Mouse (Mus musculus) liver, embryonic 15.5 days (tissue): ENCODE results near the gene Elovl6. TPM values are rescaled to one million over a fixed set of nuclear protein-coding genes. Genes with fewer than 3 reads are reported as not detected.

ENCODE experiments used
- microRNA-seq: library from miRNA; unstranded; fragments of <30 nt; microRNA quantifications from one replicate; pipeline ENCODE4, GENCODE M21; 2016
- polyA plus RNA-seq: library from polyadenylated mRNA; unstranded; fragments of >200 nt; fragmentation: Nextera tagmentation; extraction: Ambion mirVana; gene quantifications from 2 replicates; pipeline ENCODE4 v1.2.1, GENCODE M21; 2015

Elovl6 gene
- polyA plus RNA-seq, 1 experiment from 2014 or later = 10.3 TPM

Small RNAs within 50 kb of the gene (microRNA-seq; reads per million reads assigned to microRNA genes)
- not detected for gene Gm24515

Other genes with a start within 250 kb of the Elovl6 start
- 4.0 and 4.2 TPM in 2 replicates for gene Enpep, start 199.6 kb upstream of the Elovl6 start, polyA plus RNA-seq
- 0.33 and 0.47 TPM in 2 replicates for gene Egf, start 223.0 kb downstream of the Elovl6 start, polyA plus RNA-seq